Comparison of ENCODE assay signal across 8 mouse cellular contexts in the genomic region with DNA sequence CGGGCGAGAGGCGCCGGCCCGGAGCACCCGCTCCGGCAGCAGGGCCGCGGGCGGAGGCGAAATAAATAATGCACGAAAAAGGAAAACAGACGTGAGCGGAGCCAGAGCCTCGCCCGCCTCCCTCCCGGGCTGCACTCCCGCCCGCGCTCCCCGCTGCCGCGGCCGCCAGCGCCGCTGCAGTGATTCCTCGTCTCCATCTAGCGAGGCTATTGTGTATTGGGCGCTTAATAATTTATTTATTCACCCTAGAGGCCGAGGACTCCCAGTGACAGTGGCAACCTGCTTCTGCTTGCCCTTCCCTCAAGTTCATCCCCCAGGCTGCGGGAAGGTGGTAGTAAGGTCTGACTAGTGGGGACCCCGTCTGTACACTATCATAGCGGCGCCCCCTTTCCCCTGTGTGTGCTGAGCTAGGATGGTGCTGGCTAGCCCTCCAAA. TPM values are rescaled to one million over a fixed set of nuclear protein-coding genes. Genes with fewer than 3 reads are reported as not detected.
DNase-seq lines count a peak whose midpoint lies in the region; ATAC-seq and TF ChIP-seq lines count a peak whose summit lies in the region.

No protein-coding gene starts in this region.

- peak overlapping the region; percentile 73 for H3K4me2 ChIP-seq in intestine, embryonic 14.5 days (ENCODE audit: low read length)

- no peak for TF ChIP-seq POLR2A in cortical plate, adult 2 months (IDR thresholded peaks at IDR 0.05; ENCODE audit: extremely low read depth, insufficient read depth, low read length)

- ATAC-seq in intestine, embryonic 14.5 days (replicated peaks; ENCODE audit: low FRiP score, low TSS enrichment, low read depth) = peak; percentile 76
- no peak for ATAC-seq in megakaryocyte-erythroid progenitor cell, adult 5-6 weeks (replicated peaks; ENCODE audit: low FRiP score, low TSS enrichment, poor library complexity, severe bottlenecking)

- intact Hi-C loops in left cerebral cortex, postnatal 14 days (cut with DNase I) = loop anchor here (5.0 kb wide), 2 partner anchors 45 to 100 kb away; no protein-coding TSS in a partner anchor

- TF ChIP-seq CTCF in cortical plate, adult 2 months (IDR thresholded peaks at IDR 0.05; ENCODE audit: extremely low read depth, insufficient read depth, low read length) = peak; percentile 26; the same call in 1 of the 2 replicates

- peak; percentile 74 for DNase-seq in ZHBTc4 (ENCODE audit: low read depth, low spot score)
- DNase-seq in gastrocnemius, postnatal 10 days = peak; percentile 64
- DNase-seq in intestine, embryonic 14.5 days (ENCODE audit: low spot score) = peak; percentile 71
- DNase-seq in left cerebral cortex, postnatal 14 days (ENCODE audit: low spot score in 2 of 2) = peak; percentile 41 to 64
- peak; percentile 74 for DNase-seq in mesoderm, embryonic 11.5 days (ENCODE audit: low read depth, low spot score)
- peak; percentile 37 for DNase-seq in skeletal muscle tissue, adult 2 months (ENCODE audit: low read depth, low spot score)

- peak overlapping the region; percentile 37 for H3K4me3 ChIP-seq in cortical plate, adult 2 months (ENCODE audit: insufficient read depth, low read length)
- peak overlapping the region; percentile 58 for H3K4me3 ChIP-seq in intestine, embryonic 14.5 days (ENCODE audit: low read depth, low read length)

- peak overlapping the region; percentile 64 for H3K9ac ChIP-seq in intestine, embryonic 14.5 days (ENCODE audit: low read length)

- peak overlapping the region; percentile 83; the same call in 1 of the 2 replicates for H3K27ac ChIP-seq in cortical plate, adult 2 months (ENCODE audit: insufficient read depth, low read length)
- H3K27ac ChIP-seq in intestine, embryonic 14.5 days (ENCODE audit: low read depth) = peak overlapping the region; percentile 66

- H3K4me1 ChIP-seq in cortical plate, adult 2 months (ENCODE audit: control insufficient read depth, insufficient read depth, low read length) = no peaks in the 10 kb centered on the region
- no peaks in the 10 kb centered on the region; the same call in 1 of the 2 replicates for H3K4me1 ChIP-seq in intestine, embryonic 14.5 days (replicated peaks; ENCODE audit: control insufficient read depth, insufficient read depth, low read length)

- peaks cover 28% of the 10 kb centered on the region for H3K27me3 ChIP-seq in intestine, embryonic 14.5 days (replicated peaks; ENCODE audit: control insufficient read depth, insufficient read depth, low read length)

- no peaks in the 10 kb centered on the region for H3K9me3 ChIP-seq in intestine, embryonic 14.5 days (ENCODE audit: control insufficient read depth, low read length)

- H3K36me3 ChIP-seq in intestine, embryonic 14.5 days (ENCODE audit: control insufficient read depth, insufficient read depth, low read length) = no peaks in the 10 kb centered on the region

- under 1% methylated on average over 33 of the region's 34 CpGs for WGBS in intestine, embryonic 14.5 days

RNA-seq across cellular contexts. Expression of a gene that starts 0.7 kb away (rescaled TPM):
- 4.9 and 8.2 TPM in 2 replicates for polyA plus RNA-seq in cortical plate, adult 2 months (2012; rRNA removed)
- 1 to 10 TPM; 1.3 to 2.1 TPM for total RNA-seq in gastrocnemius, postnatal 10 days (2021)
- polyA plus RNA-seq in intestine, embryonic 14.5 days (2014; fragmentation: Nextera tagmentation; extraction: Ambion mirVana) = 1.8 and 2.7 TPM in 2 replicates
- 1 to 10 TPM; 2.4 to 6.5 TPM for total RNA-seq in left cerebral cortex, postnatal 14 days (2021)
- total RNA-seq in megakaryocyte-erythroid progenitor cell, adult 5-6 weeks (2014; fragmentation: Nextera tagmentation) = not detected in 2 replicates
- not detected in 2 replicates for total RNA-seq in megakaryocyte-erythroid progenitor cell, adult 5-6 weeks (2017)
